Mouse (Mus musculus): Measurements from ENCODE around the gene Sema4d. TPM values are rescaled to one million over a fixed set of nuclear protein-coding genes. Genes with fewer than 3 reads are reported as not detected.
"Not testable (repeated sequence)": the region's sequence is repeated elsewhere in the genome, so short reads cannot be mapped to it uniquely, and the experiment has no call there.

The Sema4d gene
- 9.6 and 14.1 TPM in 2 replicates for total RNA-seq (2015; ENCODE audit: low replicate concordance)
- 6.3 and 10.2 TPM in 2 replicates for total RNA-seq (2017; ENCODE audit: low replicate concordance)

- peak; percentile 50; the same call in 1 of the 2 replicates for ATAC-seq (replicated peaks; ENCODE audit: low FRiP score, poor library complexity, severe bottlenecking)
Measured at GRCm38 (mm10) chr13:51793425-51793891, at the start of gene Sema4d. TSS of gene Sema4d (minus strand) at chr13:51793747.

- no peak for ATAC-seq (replicated peaks; ENCODE audit: low FRiP score, poor library complexity, severe bottlenecking)
Measured at GRCm38 (mm10) chr13:51843298-51843697, 49.8 kb upstream of the Sema4d start.

GRCm38 (mm10) chr13:51842773-51843172 lies 49.2 kb upstream of the Sema4d start:
- no peak for ATAC-seq (replicated peaks; ENCODE audit: low FRiP score, poor library complexity, severe bottlenecking)

- ATAC-seq (replicated peaks; ENCODE audit: low FRiP score, poor library complexity, severe bottlenecking), result no peak
Measured at GRCm38 (mm10) chr13:51842191-51842590, 48.6 kb upstream of the Sema4d start.

- 0 out of 2 replicates have a peak, but pooled peaks have one; percentile 31 for ATAC-seq (replicated peaks; ENCODE audit: low FRiP score, poor library complexity, severe bottlenecking)
Measured at GRCm38 (mm10) chr13:51841541-51842115, 48.1 kb upstream of the Sema4d start.

GRCm38 (mm10) chr13:51840702-51841101 lies 47.2 kb upstream of the Sema4d start:
- no peak for ATAC-seq (replicated peaks; ENCODE audit: low FRiP score, poor library complexity, severe bottlenecking)

GRCm38 (mm10) chr13:51839250-51840026 lies 45.9 kb upstream of the Sema4d start:
- ATAC-seq (replicated peaks; ENCODE audit: low FRiP score, poor library complexity, severe bottlenecking), result peak; percentile 71

- ATAC-seq (replicated peaks; ENCODE audit: low FRiP score, poor library complexity, severe bottlenecking), result no peak
Measured at GRCm38 (mm10) chr13:51837402-51837801, 43.9 kb upstream of the Sema4d start.

- ATAC-seq (replicated peaks; ENCODE audit: low FRiP score, poor library complexity, severe bottlenecking), result not testable (repeated sequence)
Measured at GRCm38 (mm10) chr13:51835208-51835607, 41.7 kb upstream of the Sema4d start.

- no peak for ATAC-seq (replicated peaks; ENCODE audit: low FRiP score, poor library complexity, severe bottlenecking)
Measured at GRCm38 (mm10) chr13:51834520-51834919, 41.0 kb upstream of the Sema4d start.

- not testable (repeated sequence) for ATAC-seq (replicated peaks; ENCODE audit: low FRiP score, poor library complexity, severe bottlenecking)
Measured at GRCm38 (mm10) chr13:51834024-51834423, 40.5 kb upstream of the Sema4d start.

- no peak for ATAC-seq (replicated peaks; ENCODE audit: low FRiP score, poor library complexity, severe bottlenecking)
Measured at GRCm38 (mm10) chr13:51833611-51834010, 40.1 kb upstream of the Sema4d start.

GRCm38 (mm10) chr13:51832491-51832890 lies 38.9 kb upstream of the Sema4d start:
- ATAC-seq (replicated peaks; ENCODE audit: low FRiP score, poor library complexity, severe bottlenecking), result no peak

GRCm38 (mm10) chr13:51830744-51831450 lies 37.4 kb upstream of the Sema4d start:
- 0 out of 2 replicates have a peak, but pooled peaks have one; percentile 51 for ATAC-seq (replicated peaks; ENCODE audit: low FRiP score, poor library complexity, severe bottlenecking)

GRCm38 (mm10) chr13:51823822-51824495 lies 30.4 kb upstream of the Sema4d start:
- no peak for ATAC-seq (replicated peaks; ENCODE audit: low FRiP score, poor library complexity, severe bottlenecking)

GRCm38 (mm10) chr13:51821988-51822387 lies 28.4 kb upstream of the Sema4d start:
- ATAC-seq (replicated peaks; ENCODE audit: low FRiP score, poor library complexity, severe bottlenecking), result no peak

GRCm38 (mm10) chr13:51819351-51819750 lies 25.8 kb upstream of the Sema4d start:
- ATAC-seq (replicated peaks; ENCODE audit: low FRiP score, poor library complexity, severe bottlenecking), result no peak

- no peak for ATAC-seq (replicated peaks; ENCODE audit: low FRiP score, poor library complexity, severe bottlenecking)
Measured at GRCm38 (mm10) chr13:51818944-51819326, 25.4 kb upstream of the Sema4d start.

GRCm38 (mm10) chr13:51818170-51818943 lies 24.8 kb upstream of the Sema4d start:
- ATAC-seq (replicated peaks; ENCODE audit: low FRiP score, poor library complexity, severe bottlenecking), result no peak

Measured in erythroid progenitor cell, adult 5-6 weeks (primary cell).